Mouse (Mus musculus) spleen, adult 10 weeks (tissue): ENCODE results near the gene Zfp143. TPM values are rescaled to one million over a fixed set of nuclear protein-coding genes. Genes with fewer than 3 reads are reported as not detected.

ENCODE experiments used
- polyA plus RNA-seq: library from polyadenylated mRNA; stranded (reverse); fragments of 350-450 nt; fragmentation: Illumina TruSeq; extraction: RNeasy Lipid Tissue Mini Kit (QIAGEN cat#74804); gene quantifications from one replicate; pipeline ENCODE4 v1.2.3, GENCODE M21; 2015; ENCODE audit warnings: low replicate concordance; ENCODE audit not compliant: insufficient read depth

Zfp143 gene
- polyA plus RNA-seq, result 34.4 TPM

GRCm38 (mm10) chr7:110061199-110061751 is at the start of gene Zfp143:
Gene Zfp143 (plus strand): TSS chr7:110061217.

GRCm38 (mm10) chr7:110018117-110018630 is 42.8 kb upstream of the Zfp143 start, which contains the start of gene Ipo7:
Gene Ipo7 (plus strand): TSS chr7:110018274.

DNA sequence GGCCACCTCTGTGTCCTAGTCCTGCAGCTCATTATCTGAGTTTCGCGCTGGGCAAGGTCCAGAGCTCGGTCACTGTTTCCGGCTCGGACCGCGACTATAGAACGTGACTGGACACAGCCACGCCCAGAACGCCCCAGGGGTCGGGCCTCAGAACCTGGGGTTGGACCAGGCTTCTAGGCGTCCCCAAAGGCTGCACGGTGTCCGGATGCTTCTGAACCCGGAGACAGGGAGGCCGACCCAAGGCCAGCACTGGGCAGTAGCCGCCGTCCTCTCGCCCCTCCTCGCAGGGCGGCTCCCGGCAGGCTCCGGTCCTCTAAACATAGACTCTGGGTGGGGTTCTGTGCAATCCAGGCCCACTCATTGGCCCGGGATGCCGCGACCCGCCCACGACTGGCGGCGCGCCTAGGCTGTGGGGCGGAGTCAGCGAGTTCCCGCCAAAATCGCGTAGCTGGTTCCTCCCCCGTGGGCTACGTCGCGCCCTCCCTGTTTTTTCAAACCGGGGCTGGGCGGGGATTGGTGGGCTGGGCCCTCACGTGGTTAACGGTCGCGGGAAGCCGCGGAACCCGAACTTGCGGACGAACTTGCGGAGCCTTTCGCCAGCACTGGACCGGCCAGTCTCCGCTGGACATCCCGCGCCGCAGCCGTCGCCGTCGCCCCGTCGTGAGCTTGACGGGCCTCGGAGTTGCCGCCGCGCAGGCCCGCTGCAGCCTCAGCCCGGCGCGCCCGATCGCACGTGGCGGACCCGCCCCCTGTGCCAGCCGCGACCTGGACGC is 60.7 kb downstream of the Zfp143 start, which contains the start of gene Wee1:
Wee1 (plus strand) TSS at position 531 of the 773 bp plus-strand sequence.

Other genes starting within 250 kb of the Zfp143 start
- 0.26 TPM for gene Scube2, start 195.5 kb upstream of the Zfp143 start, polyA plus RNA-seq
- 81.7 TPM for gene Dennd5a, start 100.7 kb upstream of the Zfp143 start, polyA plus RNA-seq
- gene Tmem41b, start 74.3 kb upstream of the Zfp143 start, polyA plus RNA-seq, result 42.3 TPM
- gene Ipo7, start 42.9 kb upstream of the Zfp143 start, polyA plus RNA-seq, result 109 TPM
- 10.5 TPM for gene Wee1, start 60.8 kb downstream of the Zfp143 start, polyA plus RNA-seq
- gene Swap70, start 160.5 kb downstream of the Zfp143 start, polyA plus RNA-seq, result 212 TPM